Mouse (Mus musculus): ENCODE results near the gene Spon2.

The Spon2 gene

DNA sequence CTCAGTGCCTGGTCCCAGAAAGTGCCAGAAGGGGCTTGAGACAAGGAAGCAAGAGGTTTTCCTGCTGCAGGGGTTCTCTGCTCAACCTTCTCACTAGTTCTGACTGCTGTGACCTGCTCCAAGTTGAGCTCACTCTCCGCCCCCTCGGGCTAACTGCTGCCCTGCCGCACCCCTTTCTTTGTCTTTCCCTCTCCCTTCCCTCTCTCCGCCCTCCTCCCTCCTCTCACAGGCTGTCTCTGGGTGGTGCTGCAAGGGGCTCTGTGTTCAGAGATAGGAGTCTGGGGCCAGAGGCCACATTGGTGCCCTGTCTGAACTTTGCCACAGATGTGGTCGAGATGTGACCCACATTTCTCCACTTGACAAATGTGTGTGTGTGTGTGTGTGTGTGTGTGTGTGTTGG, at the start of gene Spon2:
TSS of gene Spon2 (minus strand) at position 375 of the 400 bp plus-strand sequence.
- DNase-seq (ENCODE audit: low read depth, low spot score): no peak

GRCm38 (mm10) chr5:33254416-33254815, 36.2 kb upstream of the Spon2 start:
- DNase-seq (ENCODE audit: low read depth, low spot score): no peak

- DNase-seq (ENCODE audit: low read depth, low spot score): no peak
Observed at GRCm38 (mm10) chr5:33248186-33248585, 29.9 kb upstream of the Spon2 start.

DNA sequence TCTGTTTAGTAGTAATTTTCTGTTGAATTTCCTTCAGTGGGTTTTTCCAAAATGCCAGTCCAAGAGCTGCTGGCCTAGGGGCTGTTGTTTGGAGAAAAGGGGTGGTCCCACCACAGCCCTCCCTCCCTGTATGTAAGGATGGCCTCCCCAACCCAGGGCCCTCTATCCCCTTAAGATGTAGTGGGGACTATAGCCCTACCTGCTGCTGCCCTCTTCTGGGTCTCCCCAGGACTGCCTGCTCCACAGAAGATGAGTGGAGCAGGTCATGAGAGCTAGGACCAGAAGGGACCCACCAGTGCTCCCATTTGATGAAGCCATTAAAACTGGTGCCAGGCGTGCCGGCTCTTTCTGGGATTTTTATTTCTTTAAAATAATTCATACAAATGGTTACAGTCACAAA, 29.1 kb upstream of the Spon2 start:
- no peak for DNase-seq (ENCODE audit: low read depth, low spot score)

GRCm38 (mm10) chr5:33245701-33246100, 27.4 kb upstream of the Spon2 start:
- DNase-seq (ENCODE audit: low read depth, low spot score): no peak

GRCm38 (mm10) chr5:33244377-33244920, 26.2 kb upstream of the Spon2 start:
- no peak for DNase-seq (ENCODE audit: low read depth, low spot score)

DNA sequence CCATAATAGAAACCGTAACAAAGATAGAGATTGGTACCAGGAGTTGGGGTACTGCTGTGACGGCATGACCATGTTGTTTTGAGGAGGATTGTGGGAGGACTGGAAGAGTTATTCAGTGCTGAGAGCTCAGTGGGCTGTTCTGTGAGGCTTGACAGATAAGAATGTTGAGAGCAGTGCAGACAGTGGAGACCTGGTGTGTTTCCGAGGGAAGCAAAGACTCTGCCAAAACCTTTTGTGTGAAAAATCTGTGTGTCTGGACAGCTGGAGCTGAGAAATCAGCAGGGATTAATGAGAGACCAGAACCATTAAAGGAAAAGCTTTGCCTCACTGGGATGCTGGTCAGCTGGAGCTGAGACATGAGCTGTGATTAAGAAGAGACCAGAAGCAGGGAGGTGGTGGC, 21.7 kb upstream of the Spon2 start:
- DNase-seq (ENCODE audit: low read depth, low spot score): no peak

- no peak for DNase-seq (ENCODE audit: low read depth, low spot score)
Observed at GRCm38 (mm10) chr5:33239111-33239714, 21.0 kb upstream of the Spon2 start.

- DNase-seq (ENCODE audit: low read depth, low spot score): no peak
Observed at GRCm38 (mm10) chr5:33238256-33238645, 20.0 kb upstream of the Spon2 start.

GRCm38 (mm10) chr5:33237600-33238255, 19.5 kb upstream of the Spon2 start:
- no peak for DNase-seq (ENCODE audit: low read depth, low spot score)

GRCm38 (mm10) chr5:33234391-33235031, 16.3 kb upstream of the Spon2 start:
- DNase-seq (ENCODE audit: low read depth, low spot score): no peak

- no peak for DNase-seq (ENCODE audit: low read depth, low spot score)
Observed at GRCm38 (mm10) chr5:33232791-33233190, 14.5 kb upstream of the Spon2 start.

DNA sequence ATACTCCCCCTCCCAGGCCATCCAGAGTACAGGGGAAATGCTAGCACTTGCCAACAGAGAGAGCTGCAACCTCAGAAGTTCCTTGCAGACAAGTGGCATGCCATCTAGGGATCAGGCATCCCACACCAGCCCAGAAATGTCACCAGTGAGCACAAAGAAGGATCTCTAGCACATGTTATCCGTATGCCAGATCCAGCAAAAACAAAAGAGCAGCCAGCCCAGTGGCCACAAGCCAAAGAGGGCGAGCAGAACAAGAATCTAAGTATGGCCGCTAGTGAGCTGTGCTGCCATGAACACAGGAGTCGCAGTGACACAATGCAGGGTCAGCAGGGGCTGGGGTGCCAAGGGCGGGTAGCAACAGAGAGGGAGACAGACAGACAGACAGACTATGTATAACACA, 12.0 kb upstream of the Spon2 start:
- DNase-seq (ENCODE audit: low read depth, low spot score): no peak

DNA sequence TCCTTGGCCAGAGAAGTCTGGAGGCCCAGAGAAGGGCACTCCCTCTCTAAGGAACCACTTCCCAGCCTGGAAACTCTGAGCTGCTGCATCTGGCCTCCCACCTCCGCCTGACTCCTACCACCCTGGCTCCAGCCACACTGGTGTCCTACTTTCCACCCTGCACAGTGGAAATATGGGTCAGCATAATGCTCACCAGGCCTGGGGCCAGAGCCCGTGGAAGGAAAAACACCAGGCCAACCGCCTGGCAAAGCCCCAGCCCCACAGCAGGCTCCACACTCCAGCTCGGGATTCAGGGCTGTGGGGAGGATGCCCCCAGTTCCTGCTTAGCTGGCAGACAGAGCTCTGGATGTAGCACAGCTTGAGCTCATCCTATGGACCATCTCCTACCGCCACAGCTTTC, 10.2 kb upstream of the Spon2 start:
- no peak for DNase-seq (ENCODE audit: low read depth, low spot score)

DNA sequence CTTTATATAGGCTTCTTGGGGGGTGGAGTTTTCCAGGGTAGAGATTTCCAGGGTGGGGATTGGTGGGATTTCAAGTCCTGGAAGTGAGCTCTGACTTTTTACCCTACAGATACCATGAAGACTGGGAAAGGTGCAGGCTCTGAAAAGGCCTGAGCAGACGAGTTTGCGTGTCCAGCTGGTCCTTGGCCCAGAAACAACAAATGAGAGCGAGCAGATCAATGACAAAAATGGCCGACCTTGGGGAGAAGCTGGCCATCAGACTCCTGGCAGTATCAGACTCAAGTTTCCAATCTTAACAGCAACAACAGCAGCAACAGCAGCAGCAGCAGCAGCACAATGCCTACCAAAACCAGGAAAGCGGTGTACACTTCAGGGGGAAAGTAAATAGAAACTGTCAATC, 7.4 kb upstream of the Spon2 start:
- DNase-seq (ENCODE audit: low read depth, low spot score): no peak

DNA sequence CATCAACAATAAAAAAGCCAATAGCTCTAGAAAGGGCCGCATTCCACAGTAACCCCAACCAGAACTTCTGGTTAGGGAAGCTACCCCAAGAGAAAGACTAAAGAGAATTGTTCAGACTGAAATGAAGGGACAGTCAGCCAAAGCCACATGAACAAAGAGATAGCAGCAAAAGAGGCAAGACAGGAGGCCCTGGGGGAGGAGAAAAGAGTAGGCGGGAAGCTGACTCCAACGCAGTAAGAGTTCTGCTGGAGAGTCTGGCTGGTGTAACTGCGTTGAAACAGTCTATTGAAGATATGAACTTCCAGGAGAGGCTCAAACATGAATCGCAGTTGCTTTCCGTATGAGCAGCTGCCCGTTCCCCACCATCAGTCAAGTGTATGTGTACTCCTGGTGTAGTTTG, 6.2 kb upstream of the Spon2 start:
- no peak for DNase-seq (ENCODE audit: low read depth, low spot score)

- DNase-seq (ENCODE audit: low read depth, low spot score): no peak
Observed at GRCm38 (mm10) chr5:33222841-33223744, 4.8 kb upstream of the Spon2 start.

DNA sequence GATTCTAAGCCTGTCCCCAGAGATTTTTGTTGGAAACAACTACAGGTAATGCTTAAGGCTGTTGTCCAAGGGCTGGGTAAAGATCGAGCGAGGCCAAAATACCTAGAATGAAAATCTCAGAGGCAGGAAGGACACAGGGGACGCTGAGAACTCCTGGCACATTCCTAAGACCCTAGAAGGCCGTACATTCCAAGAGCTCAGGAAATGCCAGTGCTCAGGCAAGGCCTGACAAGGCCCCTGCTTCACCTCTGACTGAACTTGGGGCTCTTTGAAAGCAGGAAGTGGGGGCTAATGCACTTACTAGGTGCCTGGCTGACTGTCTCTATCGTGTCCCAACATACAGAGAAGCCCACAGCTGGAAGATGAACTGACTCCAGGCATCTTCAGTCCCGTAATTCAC, 4.1 kb upstream of the Spon2 start:
- DNase-seq (ENCODE audit: low read depth, low spot score): no peak

GRCm38 (mm10) chr5:33220350-33221044, 2.2 kb upstream of the Spon2 start:
- no peak for DNase-seq (ENCODE audit: low read depth, low spot score)

- DNase-seq (ENCODE audit: low read depth, low spot score): no peak
Observed at GRCm38 (mm10) chr5:33219831-33220230, 1.6 kb upstream of the Spon2 start.

DNA sequence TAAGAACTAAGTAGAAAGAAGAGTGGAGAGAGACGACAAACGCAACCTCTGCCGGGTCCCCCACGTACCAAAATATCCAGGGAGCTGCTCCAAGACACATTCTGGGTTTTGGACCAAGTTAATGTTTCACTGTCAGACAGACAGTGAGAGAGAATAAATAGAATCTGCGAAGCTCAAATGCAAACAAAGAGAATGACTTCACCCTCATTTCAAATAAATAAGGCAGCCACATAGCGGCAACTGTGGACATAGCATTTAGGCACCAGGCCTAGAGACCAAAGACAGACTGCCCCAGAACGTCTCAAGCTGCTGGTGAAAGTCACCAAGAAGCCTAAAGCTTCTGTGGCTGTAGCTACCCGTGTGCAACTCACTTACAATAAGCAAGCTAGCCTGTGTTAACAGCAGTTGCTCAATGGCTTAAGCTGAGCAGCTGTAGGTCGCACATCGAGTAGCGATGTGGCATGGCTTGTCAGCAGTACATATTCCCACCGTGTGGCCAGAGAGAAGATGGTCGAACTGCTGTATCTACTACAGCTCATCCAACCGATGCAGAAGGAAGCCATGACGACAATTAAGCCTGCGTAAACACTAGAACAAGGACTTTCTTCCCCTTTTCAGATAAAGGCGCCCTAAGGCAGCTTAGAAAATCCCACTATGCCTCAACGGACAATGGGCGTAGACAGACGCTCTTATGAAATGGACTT, 643 bp upstream of the Spon2 start:
- no peak for DNase-seq (ENCODE audit: low read depth, low spot score)
